Mouse (Mus musculus): ENCODE results near the gene Ttc9b.
A peak's percentile ranks its signal among the peaks of the same experiment; 100 is the strongest.
"Not testable (repeated sequence)": the region's sequence is repeated elsewhere in the genome, so short reads cannot be mapped to it uniquely, and the experiment has no call there.

Ttc9b gene

DNA sequence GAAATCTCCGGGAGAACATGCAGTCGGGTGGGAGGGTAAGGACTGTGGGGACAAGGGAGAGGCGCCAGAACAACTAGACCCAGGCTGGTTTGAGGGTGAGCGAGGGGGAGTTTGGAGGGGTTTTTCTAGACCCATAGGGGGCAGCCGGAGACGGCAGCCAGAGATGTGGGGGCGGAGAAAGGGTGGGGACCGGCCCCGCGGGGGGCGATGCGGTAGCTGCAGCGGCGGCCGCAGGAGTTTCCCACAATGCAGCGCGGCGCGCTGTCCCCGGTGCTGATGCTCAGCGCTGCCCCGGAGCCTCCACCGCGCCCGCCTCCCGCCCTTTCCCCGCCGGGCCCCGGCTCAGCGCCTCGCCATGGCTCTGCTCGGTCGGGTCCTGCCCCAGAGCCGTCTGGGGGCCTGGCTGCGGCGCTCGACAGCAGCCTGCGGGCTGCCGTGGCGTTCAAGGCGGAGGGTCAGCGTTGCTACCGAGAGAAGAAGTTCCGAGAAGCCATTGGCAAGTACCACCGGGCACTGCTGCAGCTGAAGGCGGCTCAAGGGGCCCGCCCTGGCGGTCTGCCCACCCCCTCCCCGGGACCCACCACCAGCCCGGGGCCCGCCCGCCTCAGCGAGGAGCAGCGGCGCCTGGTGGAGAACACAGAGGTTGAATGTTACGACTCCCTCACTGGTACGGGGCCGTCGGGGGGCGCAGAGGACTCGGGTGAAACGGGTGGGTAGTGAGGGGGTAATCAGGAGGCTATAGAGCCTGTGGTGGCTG, at the start of gene Ttc9b:
Ttc9b (plus strand) TSS at position 235 of the 757 bp plus-strand sequence.
- peak; percentile 72 to 82 for DNase-seq (ENCODE audit: low spot score in 2 of 2)

- no peak for DNase-seq (ENCODE audit: low spot score in 2 of 2)
Observed at GRCm38 (mm10) chr7:27604661-27605348, 48.9 kb upstream of the Ttc9b start.

GRCm38 (mm10) chr7:27605499-27606285, 48.0 kb upstream of the Ttc9b start:
- peak; percentile 51 to 60 for DNase-seq (ENCODE audit: low spot score in 2 of 2)

DNA sequence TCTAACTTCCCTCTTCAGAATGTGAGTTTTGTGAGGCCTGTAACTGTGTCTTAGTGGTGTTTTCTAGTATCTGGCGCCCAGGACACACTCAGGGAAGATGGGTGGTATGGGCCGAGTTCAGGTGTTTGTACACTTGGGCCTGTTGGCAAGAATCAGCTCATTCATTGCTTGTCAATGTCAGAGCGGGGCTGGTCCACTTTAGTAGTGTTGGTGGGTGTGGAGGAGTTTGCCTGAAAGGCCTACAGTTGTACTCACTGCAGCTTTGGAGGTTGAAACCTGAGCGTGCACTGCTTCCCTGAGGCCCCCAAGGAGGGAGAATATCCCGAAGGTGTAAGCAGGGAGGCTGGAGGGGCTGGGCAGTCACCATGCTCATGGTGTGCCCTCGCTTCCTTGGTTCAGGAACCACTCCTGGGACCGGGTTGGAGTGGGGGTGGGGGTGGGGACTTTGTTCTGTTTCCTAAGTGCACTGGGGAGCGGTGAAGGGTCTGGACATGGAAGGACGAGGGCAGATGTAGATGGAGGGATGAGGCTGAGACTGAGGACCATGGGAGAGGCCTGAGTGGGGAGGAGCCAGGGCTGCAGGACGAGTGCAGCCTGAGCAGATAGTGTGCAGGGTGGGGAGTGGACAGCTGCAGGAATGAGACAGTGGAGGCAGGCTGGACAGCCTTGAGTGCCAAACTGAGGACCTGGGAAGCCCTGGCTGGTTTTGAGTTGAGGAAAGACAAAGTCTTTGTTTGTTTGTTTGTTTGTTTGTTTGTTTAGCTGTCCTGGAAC, 47.0 kb upstream of the Ttc9b start:
- DNase-seq (ENCODE audit: low spot score in 2 of 2) = no peak

GRCm38 (mm10) chr7:27607580-27607979, 46.1 kb upstream of the Ttc9b start:
- peak; percentile 48 to 57 for DNase-seq (ENCODE audit: low spot score in 2 of 2)

DNA sequence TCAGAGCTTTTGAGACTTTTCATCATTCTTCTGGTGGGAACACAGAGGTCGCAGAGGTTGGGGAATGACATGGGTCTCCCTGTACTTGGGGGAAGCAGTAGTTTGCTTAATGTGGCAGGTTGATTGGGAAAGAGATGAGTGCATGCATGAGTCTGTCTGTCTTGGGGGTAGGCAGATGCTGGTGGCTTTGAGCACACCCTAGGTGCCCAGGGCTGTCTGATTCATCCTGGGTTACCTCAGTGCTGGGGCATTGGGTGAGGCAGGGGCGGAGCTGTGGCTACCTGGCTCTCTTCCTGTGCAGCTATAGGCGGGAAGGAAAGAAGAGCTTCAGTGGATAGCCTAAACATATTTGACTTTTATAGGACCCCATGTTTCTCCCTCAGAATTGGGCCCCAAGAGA, 45.6 kb upstream of the Ttc9b start:
- no peak for DNase-seq (ENCODE audit: low spot score in 2 of 2)

DNA sequence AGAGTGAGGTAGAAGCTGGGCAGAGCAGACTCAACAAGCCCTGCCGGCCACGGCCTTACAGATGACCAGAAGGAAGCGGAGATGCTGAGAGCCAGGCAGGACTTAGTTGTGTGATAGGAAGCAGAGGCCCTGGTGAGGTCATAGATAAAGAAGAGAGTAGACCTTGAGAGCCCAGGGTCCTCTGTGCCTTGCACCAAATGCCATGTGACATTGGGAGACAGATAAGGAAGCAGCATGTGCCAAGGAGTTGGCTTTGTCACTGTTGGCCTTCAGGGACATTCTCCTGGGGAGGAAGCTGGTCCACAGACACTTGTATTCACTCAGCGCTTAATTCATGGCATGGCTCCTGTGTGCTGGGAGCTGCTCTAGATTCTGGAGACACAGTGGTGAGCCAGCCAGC, 44.4 kb upstream of the Ttc9b start:
- DNase-seq (ENCODE audit: low spot score in 2 of 2) = no peak

DNA sequence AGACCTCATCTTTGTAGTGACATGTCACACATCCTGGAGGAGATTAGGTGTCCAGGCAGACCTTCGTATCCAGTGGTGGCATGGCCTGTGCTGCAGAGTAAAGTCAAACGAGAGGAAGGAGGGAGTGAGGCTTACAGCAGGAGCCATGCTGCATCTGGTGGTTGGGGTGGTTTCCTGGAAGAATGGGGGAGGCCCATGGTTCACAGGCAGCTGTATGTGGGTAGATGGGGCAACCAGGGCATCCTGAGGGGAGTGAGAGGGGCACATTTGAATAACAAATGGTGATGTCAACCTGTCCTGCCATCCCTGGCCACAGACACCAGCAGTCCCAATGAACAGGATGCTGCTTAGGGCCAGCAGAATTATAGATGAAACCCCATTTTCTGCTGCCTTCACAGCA, 44.0 kb upstream of the Ttc9b start:
- DNase-seq (ENCODE audit: low spot score in 2 of 2) = no peak

DNA sequence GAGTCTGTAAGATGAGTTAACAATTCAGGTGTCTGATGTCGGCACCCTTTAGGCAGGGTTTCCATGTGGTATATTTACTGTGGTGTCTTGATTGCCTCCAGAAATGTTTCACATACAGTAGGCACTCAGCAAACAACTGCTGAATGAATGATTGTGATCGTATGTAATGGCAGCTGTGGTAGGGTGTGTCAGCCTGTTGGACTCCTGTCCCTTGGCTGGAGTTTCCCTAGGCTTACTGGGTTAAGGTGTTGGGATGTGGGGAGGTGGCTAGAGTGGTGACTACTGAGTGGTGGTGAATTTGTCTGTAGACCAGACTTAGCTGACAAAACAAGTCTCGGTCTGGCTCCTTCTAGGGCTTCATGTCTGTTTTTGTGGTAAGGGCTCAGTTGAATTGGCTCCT, 43.3 kb upstream of the Ttc9b start:
- DNase-seq (ENCODE audit: low spot score in 2 of 2) = no peak

DNA sequence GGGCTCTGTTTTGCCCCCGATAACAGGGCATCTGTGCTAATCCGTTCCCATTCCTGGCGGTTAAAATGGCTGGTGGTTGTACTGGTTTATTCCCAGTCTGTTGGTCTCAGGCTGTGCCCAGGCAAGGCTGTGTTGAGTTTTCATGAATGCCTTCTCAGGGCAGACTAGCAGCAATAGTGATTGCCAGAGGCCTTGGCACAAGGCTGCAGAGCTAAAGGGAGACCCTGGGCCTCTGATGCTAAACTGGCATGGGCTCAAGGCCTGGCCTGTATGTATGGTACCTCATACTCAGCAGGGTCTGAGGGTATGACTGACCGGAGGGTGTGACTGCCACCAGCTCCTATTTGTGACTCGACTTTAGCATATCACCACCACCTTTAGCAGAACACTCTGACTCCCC, 42.8 kb upstream of the Ttc9b start:
- DNase-seq (ENCODE audit: low spot score in 2 of 2) = no peak

DNA sequence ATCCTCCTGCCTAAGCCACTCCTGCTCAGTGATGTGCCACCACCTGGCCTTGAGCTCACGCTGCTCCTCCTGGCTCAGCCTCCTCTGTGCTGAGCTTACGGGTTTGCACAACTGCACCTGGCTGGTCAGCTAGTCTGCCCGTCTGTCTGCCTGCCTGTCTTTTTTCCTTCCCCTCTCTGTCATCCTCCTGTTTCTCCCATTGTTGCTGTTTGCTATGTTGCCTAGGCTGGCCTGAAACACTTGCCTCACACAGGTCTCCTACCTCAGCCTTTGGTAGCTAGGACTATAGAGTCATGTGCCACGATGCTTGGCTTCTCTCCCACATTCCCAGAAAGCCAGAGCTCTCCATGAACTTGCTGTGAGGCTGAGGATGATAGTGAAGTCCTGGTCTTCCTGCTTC, 40.8 kb upstream of the Ttc9b start:
- DNase-seq (ENCODE audit: low spot score in 2 of 2) = no peak

DNA sequence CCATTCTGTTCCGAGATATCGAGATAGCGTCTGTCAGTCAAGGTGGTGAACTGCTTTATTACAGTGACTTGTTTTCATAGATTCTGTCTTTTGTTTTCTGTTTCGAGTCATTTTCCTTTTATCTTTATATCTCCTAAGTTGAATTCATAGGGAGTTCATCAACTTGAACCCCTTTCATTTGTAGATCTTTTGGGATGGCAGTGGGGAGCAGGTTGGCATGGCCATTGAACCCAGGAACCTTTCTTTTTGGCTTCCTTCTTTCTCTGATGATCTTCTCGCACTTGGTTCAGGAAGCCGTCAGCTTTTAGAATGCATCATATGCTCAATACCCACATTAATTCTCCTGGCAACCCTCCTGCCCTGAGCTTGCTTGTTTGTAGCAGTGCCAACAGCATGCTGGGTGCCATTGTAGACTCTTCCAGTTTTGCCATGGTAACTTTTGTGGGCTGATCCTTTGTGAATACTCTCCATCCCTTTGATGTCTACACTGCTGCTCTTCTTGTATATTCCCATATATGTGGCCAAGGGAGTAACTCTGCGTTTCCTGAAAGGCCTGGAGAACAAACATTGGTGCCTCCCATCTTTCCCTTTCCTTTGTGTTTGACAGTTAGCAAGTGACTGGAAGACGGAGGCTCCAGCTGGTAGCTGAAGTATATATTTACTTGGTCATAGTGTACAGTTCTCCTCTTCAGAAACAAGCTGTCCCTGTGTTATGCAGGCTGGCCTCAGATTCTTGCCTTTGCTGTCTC, 39.8 kb upstream of the Ttc9b start:
- DNase-seq (ENCODE audit: low spot score in 2 of 2) = peak in 1 of 2 experiments; percentile 57

- DNase-seq (ENCODE audit: low spot score in 2 of 2) = no peak
Observed at GRCm38 (mm10) chr7:27621028-27621427, 32.7 kb upstream of the Ttc9b start.

DNA sequence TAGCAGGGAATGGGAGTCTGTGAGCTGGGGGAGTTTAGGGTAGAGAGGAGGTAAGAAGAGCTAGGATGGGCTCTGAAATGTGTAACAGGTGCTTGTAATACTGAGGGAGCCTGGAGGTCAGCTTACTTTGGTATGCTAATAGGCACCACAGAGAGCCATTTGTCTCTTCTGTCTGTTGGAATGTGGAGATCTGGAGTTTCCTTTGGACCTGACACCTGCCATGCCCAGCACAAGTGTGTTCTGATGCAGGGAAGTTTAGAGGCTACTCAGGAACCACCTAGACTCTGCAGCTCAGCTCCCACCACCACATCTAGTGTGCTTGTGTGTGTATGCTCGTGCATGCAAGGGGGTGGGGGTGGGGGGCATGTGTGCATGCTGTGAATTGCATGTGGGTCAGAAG, 31.5 kb upstream of the Ttc9b start:
- DNase-seq (ENCODE audit: low spot score in 2 of 2) = no peak

GRCm38 (mm10) chr7:27624967-27625366, 28.7 kb upstream of the Ttc9b start:
- no peak for DNase-seq (ENCODE audit: low spot score in 2 of 2)

GRCm38 (mm10) chr7:27627707-27628106, 26.0 kb upstream of the Ttc9b start:
- no peak for DNase-seq (ENCODE audit: low spot score in 2 of 2)

- DNase-seq (ENCODE audit: low spot score in 2 of 2) = no peak
Observed at GRCm38 (mm10) chr7:27628190-27628589, 25.5 kb upstream of the Ttc9b start.

GRCm38 (mm10) chr7:27628816-27629215, 24.9 kb upstream of the Ttc9b start:
- DNase-seq (ENCODE audit: low spot score in 2 of 2) = not testable (repeated sequence)

GRCm38 (mm10) chr7:27631439-27631838, 22.3 kb upstream of the Ttc9b start:
- DNase-seq (ENCODE audit: low spot score in 2 of 2) = no peak

DNA sequence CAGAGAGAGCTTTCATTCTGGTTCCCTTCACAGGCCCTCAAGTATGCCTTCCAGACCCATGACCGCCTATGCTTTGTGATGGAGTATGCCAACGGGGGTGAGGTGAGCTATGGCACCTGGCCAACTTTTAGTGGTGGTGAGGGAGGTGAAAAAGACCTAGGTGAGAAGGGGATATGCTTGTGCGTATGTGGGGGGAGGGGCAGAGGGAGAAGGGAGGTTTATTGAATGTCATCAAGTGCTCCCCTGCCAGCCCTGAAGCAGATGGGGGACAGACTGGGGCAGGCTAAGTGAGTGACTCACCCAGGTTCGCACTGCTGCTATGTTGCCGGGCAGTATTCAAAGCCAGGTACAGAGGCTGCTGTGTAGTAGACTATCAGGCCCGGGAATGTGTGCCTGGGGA, 20.5 kb upstream of the Ttc9b start:
- no peak for DNase-seq (ENCODE audit: low spot score in 2 of 2)

DNA sequence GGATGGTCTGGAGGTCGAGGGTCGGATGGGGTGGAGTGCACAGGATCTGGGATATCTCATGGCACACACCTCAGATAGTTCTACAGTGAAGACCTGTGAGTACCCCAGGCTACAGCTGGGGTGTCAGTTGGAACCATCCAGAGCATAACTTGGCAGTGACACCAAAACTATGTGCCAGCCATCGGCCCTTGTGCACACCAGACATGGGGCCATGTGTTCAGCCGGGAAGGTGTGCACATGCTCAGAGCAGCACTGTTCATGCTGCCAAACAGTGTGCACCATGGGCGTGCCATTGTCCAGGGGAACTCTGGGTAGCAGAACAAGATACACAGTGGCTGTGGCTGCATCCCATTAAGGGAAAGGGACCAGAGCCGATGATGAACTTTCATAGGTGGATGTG, 19.0 kb upstream of the Ttc9b start:
- no peak for DNase-seq (ENCODE audit: low spot score in 2 of 2)

All from frontal cortex, postnatal 10 days (tissue).